Mouse (Mus musculus) spleen, adult 18-20 months (tissue): ENCODE measurements around the gene Aatk.
A peak's percentile ranks its signal among the peaks of the same experiment; 100 is the strongest.

ENCODE experiments used
- DNase-seq, 2 experiments: peaks; one replicate each; pipeline ENCODE4 v3.0.0; 2022; ENCODE audit warnings: mixed read lengths in 2 of 2

Gene Aatk

GRCm38 (mm10) chr11:120046553-120047191 is at the start of gene Aatk:
TSS of gene Aatk (minus strand) at chr11:120047167.
- DNase-seq = no peak

GRCm38 (mm10) chr11:120092817-120093591 is 46.0 kb upstream of the Aatk start:
- DNase-seq = no peak

GRCm38 (mm10) chr11:120090661-120091060 is 43.7 kb upstream of the Aatk start:
- no peak for DNase-seq

- DNase-seq = peak; percentile 96 to 98
Measured at GRCm38 (mm10) chr11:120086702-120087152, 39.8 kb upstream of the Aatk start, which contains the start of gene Cep131. TSS of gene Cep131 (minus strand) at chr11:120086827.

- DNase-seq = no peak
Measured at GRCm38 (mm10) chr11:120085891-120086627, 39.1 kb upstream of the Aatk start.

GRCm38 (mm10) chr11:120080282-120080681 is 33.3 kb upstream of the Aatk start:
- DNase-seq = no peak

- DNase-seq = no peak
Measured at GRCm38 (mm10) chr11:120076191-120076590, 29.2 kb upstream of the Aatk start.

- no peak for DNase-seq
Measured at GRCm38 (mm10) chr11:120072986-120073647, 26.1 kb upstream of the Aatk start.

GRCm38 (mm10) chr11:120071731-120072320 is 24.9 kb upstream of the Aatk start:
- no peak for DNase-seq

- no peak for DNase-seq
Measured at GRCm38 (mm10) chr11:120071065-120071464, 24.1 kb upstream of the Aatk start.

- DNase-seq = no peak
Measured at GRCm38 (mm10) chr11:120070286-120070930, 23.4 kb upstream of the Aatk start.

- DNase-seq = no peak
Measured at GRCm38 (mm10) chr11:120069261-120069660, 22.3 kb upstream of the Aatk start.

- DNase-seq = no peak
Measured at GRCm38 (mm10) chr11:120067834-120068233, 20.9 kb upstream of the Aatk start.

- DNase-seq = peak in 1 of 2 experiments; percentile 36
Measured at GRCm38 (mm10) chr11:120065291-120065690, 18.3 kb upstream of the Aatk start.

GRCm38 (mm10) chr11:120064668-120065040 is 17.7 kb upstream of the Aatk start:
- no peak for DNase-seq

- DNase-seq = no peak
Measured at GRCm38 (mm10) chr11:120064006-120064667, 17.2 kb upstream of the Aatk start.

- DNase-seq = no peak
Measured at GRCm38 (mm10) chr11:120063326-120063725, 16.4 kb upstream of the Aatk start.

GRCm38 (mm10) chr11:120060634-120061033 is 13.7 kb upstream of the Aatk start:
- DNase-seq = no peak

GRCm38 (mm10) chr11:120055953-120056732 is 9.2 kb upstream of the Aatk start:
- no peak for DNase-seq

GRCm38 (mm10) chr11:120053846-120054245 is 6.9 kb upstream of the Aatk start:
- no peak for DNase-seq

- DNase-seq = no peak
Measured at GRCm38 (mm10) chr11:120052274-120052673, 5.3 kb upstream of the Aatk start.
